Mouse (Mus musculus) 416B (cell line): ENCODE data around the gene Tmem274.

Experiments
- DNase-seq: peaks from one replicate; pipeline ENCODE4 v3.0.0; 2011; ENCODE audit warnings: low read depth

Tmem274 gene

GRCm38 (mm10) chr4:149525170-149525569 lies 48.0 kb downstream of the Tmem274 start:
- DNase-seq, result no peak

GRCm38 (mm10) chr4:149525811-149526210 lies 48.6 kb downstream of the Tmem274 start:
- no peak for DNase-seq

DNA sequence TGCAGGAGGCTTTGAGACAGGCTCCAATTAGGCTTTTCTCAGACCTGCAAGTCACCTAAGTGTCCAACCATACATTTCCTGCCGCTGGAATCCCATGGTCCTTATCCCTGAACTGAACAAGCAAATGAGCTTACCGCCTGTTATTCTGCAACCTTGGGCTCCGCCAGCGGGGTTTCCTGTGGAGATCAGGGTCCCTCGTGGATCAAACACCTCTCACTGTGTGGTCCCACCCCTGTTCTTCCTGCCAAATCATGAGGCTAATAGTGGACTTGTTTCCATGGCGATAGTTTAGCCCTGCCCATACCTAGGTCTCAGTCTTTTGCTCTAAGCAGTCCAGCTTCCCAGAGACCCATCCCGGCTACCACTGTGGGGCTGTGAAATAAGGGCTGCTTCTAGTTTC lies 49.2 kb downstream of the Tmem274 start:
- DNase-seq, result no peak

GRCm38 (mm10) chr4:149527621-149528354 lies 50.6 kb downstream of the Tmem274 start:
- DNase-seq, result no peak

DNA sequence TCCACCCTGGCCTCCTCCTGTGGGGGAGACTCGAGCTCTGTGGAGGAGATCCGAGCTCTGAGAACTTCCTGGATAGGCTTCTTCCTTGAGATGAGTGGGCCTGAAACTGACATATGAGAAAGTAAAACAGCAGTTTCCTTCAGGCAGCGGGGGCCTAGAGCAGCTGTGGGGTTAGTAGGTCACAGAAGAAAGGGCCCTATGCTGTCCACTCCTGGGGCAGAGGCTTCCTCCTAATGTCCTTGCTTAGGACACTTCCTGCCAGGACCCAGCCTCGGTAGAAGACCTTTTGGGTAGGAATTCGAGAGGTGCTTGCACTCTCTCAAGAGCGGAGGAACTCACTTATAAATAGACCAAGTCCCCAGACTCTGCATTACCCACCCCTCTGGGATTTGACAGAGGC lies 52.5 kb downstream of the Tmem274 start:
- DNase-seq, result no peak
